Mouse (Mus musculus) embryonic fibroblast, embryonic 13.5 days (primary cell): ENCODE results near the gene Atp4b. TPM values are rescaled to one million over a fixed set of nuclear protein-coding genes. Genes with fewer than 3 reads are reported as not detected.

Experiments used
- H3K27ac ChIP-seq: 2 replicates; pipeline ENCODE4 v1.5.1; 2012; ENCODE audit warnings: low read length, control low read depth, inconsistent platforms; ENCODE audit not compliant: insufficient read depth
- H3K4me1 ChIP-seq: 2 replicates; pipeline ENCODE4 v1.6.1; 2011; ENCODE audit warnings: low read length; ENCODE audit not compliant: control insufficient read depth, insufficient read depth
- H3K4me3 ChIP-seq: 2 replicates; pipeline ENCODE4 v1.5.1; 2011; ENCODE audit warnings: mild to moderate bottlenecking, control low read depth, low read length; ENCODE audit not compliant: insufficient read depth
- CTCF ChIP-seq: IDR thresholded peaks from 2 replicates; pipeline ENCODE4 v1.5.1; 2011; ENCODE audit warnings: mild to moderate bottlenecking, control low read depth, low read length, moderate library complexity, borderline replicate concordance; ENCODE audit not compliant: insufficient read depth
- POLR2A ChIP-seq: IDR thresholded peaks from 2 replicates; pipeline ENCODE4 v1.6.1; 2011; ENCODE audit warnings: low read depth, mild to moderate bottlenecking, control low read depth, low read length, moderate library complexity
- polyA plus RNA-seq: library from polyadenylated mRNA; stranded (reverse); fragments of >200 nt; gene quantifications from 2 replicates; pipeline ENCODE4 v1.2.4, GENCODE M21; 2011; ENCODE audit warnings: low read depth; ENCODE audit not compliant: missing spikeins, insufficient read length

The Atp4b gene
- polyA plus RNA-seq, 1 experiment: not detected

- H3K27ac ChIP-seq: no peak overlapping the region
- no peaks in the 10 kb centered on the region for H3K4me1 ChIP-seq
- TF ChIP-seq CTCF (no peak), POLR2A (no peak)
- H3K4me3 ChIP-seq: no peak overlapping the region
Measured at GRCm38 (mm10) chr8:13419111-13419639, 22.6 kb upstream of the Atp4b start.

GRCm38 (mm10) chr8:13415879-13416278, 19.3 kb upstream of the Atp4b start:
- no peak for TF ChIP-seq CTCF
- TF ChIP-seq POLR2A: no peak
- H3K4me1 ChIP-seq: no peaks in the 10 kb centered on the region
- no peak overlapping the region for H3K4me3 ChIP-seq
- no peak overlapping the region for H3K27ac ChIP-seq

GRCm38 (mm10) chr8:13413823-13414390, 17.3 kb upstream of the Atp4b start:
- H3K4me1 ChIP-seq: no peaks in the 10 kb centered on the region
- no peak for TF ChIP-seq CTCF
- TF ChIP-seq POLR2A: no peak
- no peak overlapping the region for H3K4me3 ChIP-seq
- no peak overlapping the region for H3K27ac ChIP-seq

GRCm38 (mm10) chr8:13412891-13413558, 16.4 kb upstream of the Atp4b start:
- no peak overlapping the region for H3K27ac ChIP-seq
- TF ChIP-seq CTCF: peak; percentile 92; the same call in 1 of the 2 replicates
- TF ChIP-seq POLR2A: no peak
- no peak overlapping the region for H3K4me3 ChIP-seq
- H3K4me1 ChIP-seq: no peaks in the 10 kb centered on the region

GRCm38 (mm10) chr8:13411597-13411996, 15.0 kb upstream of the Atp4b start:
- H3K27ac ChIP-seq: no peak overlapping the region

GRCm38 (mm10) chr8:13406011-13406410, 9.4 kb upstream of the Atp4b start:
- Histone ChIP-seq H3K4me1 (no peaks in the 10 kb centered on the region), H3K27ac (no peak overlapping the region), H3K4me3 (no peak overlapping the region)
- no peak for TF ChIP-seq CTCF
- TF ChIP-seq POLR2A: no peak

More at GRCm38 (mm10) chr8:13411597-13411996, 15.0 kb upstream of the Atp4b start:
- Histone ChIP-seq H3K4me1 (no peaks in the 10 kb centered on the region), H3K4me3 (no peak overlapping the region)
- TF ChIP-seq CTCF (peak; percentile 72; the same call in 1 of the 2 replicates), POLR2A (no peak)

- no peak within 1 kb of the TSS for H3K4me3 ChIP-seq
- H3K4me1 ChIP-seq: no peaks in the 10 kb centered on the region
- TF ChIP-seq POLR2A (no peak), CTCF (no peak)
- no peak within 1 kb of the TSS for H3K27ac ChIP-seq
Measured at GRCm38 (mm10) chr8:13404666-13405131, 8.1 kb upstream of the Atp4b start, which contains the start of gene Grk1. Gene Grk1 (plus strand): TSS chr8:13405081.

- no peaks in the 10 kb centered on the region for H3K4me1 ChIP-seq
- no peak overlapping the region for H3K4me3 ChIP-seq
- TF ChIP-seq POLR2A: no peak
- TF ChIP-seq CTCF: no peak
- no peak overlapping the region for H3K27ac ChIP-seq
Measured at GRCm38 (mm10) chr8:13403517-13403916, 6.9 kb upstream of the Atp4b start.

GRCm38 (mm10) chr8:13393869-13394268, 2.8 kb downstream of the Atp4b start:
- Histone ChIP-seq H3K4me3 (no peak overlapping the region), H3K27ac (no peak overlapping the region), H3K4me1 (no peaks in the 10 kb centered on the region)
- TF ChIP-seq CTCF: no peak
- no peak for TF ChIP-seq POLR2A

- H3K4me3 ChIP-seq: no peak overlapping the region
- H3K4me1 ChIP-seq: no peaks in the 10 kb centered on the region
- no peak overlapping the region for H3K27ac ChIP-seq
- no peak for TF ChIP-seq POLR2A
- TF ChIP-seq CTCF: no peak
Measured at GRCm38 (mm10) chr8:13388744-13389143, 7.9 kb downstream of the Atp4b start.
